8 mouse cellular contexts compared by ENCODE assay signal in genomic region chr10:117711408-117711807, GRCm38 (mm10). TPM values are rescaled to one million over a fixed set of nuclear protein-coding genes. Genes with fewer than 3 reads are reported as not detected.
DNase-seq lines count a peak whose midpoint lies in the region; ATAC-seq and TF ChIP-seq lines count a peak whose summit lies in the region.

No protein-coding gene starts in this region.

- 55% methylated on average over 5 of the region's 5 CpGs for WGBS in cerebellum, adult 2 months
- WGBS in hindbrain, embryonic 13.5 days: 74% methylated on average over 5 of the region's 5 CpGs
- 70% methylated on average over 5 of the region's 5 CpGs for WGBS in liver, embryonic 12.5 days (ENCODE audit: insufficient replicate concordance)

- H3K27me3 ChIP-seq in cerebellum, adult 2 months (ENCODE audit: control insufficient read depth, insufficient read depth, low read length): no peaks in the 10 kb centered on the region
- H3K27me3 ChIP-seq in G1E (ENCODE audit: insufficient read depth, low read length): no peaks in the 10 kb centered on the region
- no peaks in the 10 kb centered on the region for H3K27me3 ChIP-seq in hindbrain, embryonic 13.5 days
- H3K27me3 ChIP-seq in liver, embryonic 12.5 days (replicated peaks): no peaks in the 10 kb centered on the region

- H3K36me3 ChIP-seq in G1E (replicated peaks): peaks cover 20% of the 10 kb centered on the region
- H3K36me3 ChIP-seq in hindbrain, embryonic 13.5 days: peaks cover 12% of the 10 kb centered on the region
- peaks cover 23% of the 10 kb centered on the region for H3K36me3 ChIP-seq in liver, embryonic 12.5 days

- peaks cover 6% of the 10 kb centered on the region for H3K4me1 ChIP-seq in cerebellum, adult 2 months (ENCODE audit: control insufficient read depth, insufficient read depth, low read length)
- H3K4me1 ChIP-seq in G1E (ENCODE audit: insufficient read depth, low read depth, low read length): peaks cover 39% of the 10 kb centered on the region
- peaks cover 32% of the 10 kb centered on the region for H3K4me1 ChIP-seq in hindbrain, embryonic 13.5 days (replicated peaks)
- H3K4me1 ChIP-seq in liver, embryonic 12.5 days: peaks cover 51% of the 10 kb centered on the region

- no peak for ATAC-seq in cerebellum, adult (ENCODE audit: insufficient number of reproducible peaks, low FRiP score, low TSS enrichment)
- ATAC-seq in G1E (ENCODE audit: extremely low read depth, insufficient number of reproducible peaks, low FRiP score, poor library complexity, severe bottlenecking): no peak
- ATAC-seq in hindbrain, embryonic 13.5 days (ENCODE audit: low FRiP score): no peak; the same call in 1 of the 2 replicates
- no peak for ATAC-seq in liver, embryonic 12.5 days
- no peak for ATAC-seq in monocyte, adult 5-6 weeks (replicated peaks; ENCODE audit: insufficient number of reproducible peaks, low FRiP score, low TSS enrichment, poor library complexity, severe bottlenecking)

- peak overlapping the region; percentile 65 for H3K4me2 ChIP-seq in hindbrain, embryonic 13.5 days
- peak overlapping the region; percentile 75 for H3K4me2 ChIP-seq in liver, embryonic 12.5 days

- TF ChIP-seq CTCF in cerebellum, adult 2 months (IDR thresholded peaks at IDR 0.05; ENCODE audit: borderline replicate concordance, insufficient read depth, low read depth, low read length): no peak
- TF ChIP-seq CTCF in G1E (IDR thresholded peaks at IDR 0.05; ENCODE audit: low read depth, low read length): no peak

- H3K9me3 ChIP-seq in G1E (replicated peaks): no peaks in the 10 kb centered on the region
- H3K9me3 ChIP-seq in hindbrain, embryonic 13.5 days: no peaks in the 10 kb centered on the region
- no peaks in the 10 kb centered on the region for H3K9me3 ChIP-seq in liver, embryonic 12.5 days (replicated peaks)

- no peak overlapping the region for H3K4me3 ChIP-seq in cerebellum, adult 2 months (replicated peaks; ENCODE audit: insufficient read depth, low read depth, low read length)
- peak overlapping the region; percentile 88; the same call in 1 of the 2 replicates for H3K4me3 ChIP-seq in G1E (ENCODE audit: low read depth, low read length)
- H3K4me3 ChIP-seq in hindbrain, embryonic 13.5 days: peak overlapping the region; percentile 89
- peak overlapping the region; percentile 93 for H3K4me3 ChIP-seq in liver, embryonic 12.5 days

- H3K27ac ChIP-seq in cerebellum, adult 2 months (ENCODE audit: insufficient read depth, low read length): no peak overlapping the region
- H3K27ac ChIP-seq in hindbrain, embryonic 13.5 days: no peak overlapping the region; the same call in 1 of the 2 replicates
- H3K27ac ChIP-seq in liver, embryonic 12.5 days: peak overlapping the region; percentile 83; the same call in 1 of the 2 replicates

- DNase-seq in cerebellum, adult 2 months: peak; percentile 19 to 22
- no peak for DNase-seq in G1E (ENCODE audit: low spot score)
- DNase-seq in right cerebral cortex, postnatal 25 days: no peak
- DNase-seq in natural killer cell, adult 2 months (ENCODE audit: low spot score in 2 of 2): no peak

- H3K9ac ChIP-seq in hindbrain, embryonic 13.5 days: peak overlapping the region; percentile 99
- peak overlapping the region; percentile 74 for H3K9ac ChIP-seq in liver, embryonic 12.5 days

- TF ChIP-seq POLR2A in cerebellum, adult 2 months (IDR thresholded peaks at IDR 0.05; ENCODE audit: borderline replicate concordance, insufficient read depth, low read length): no peak

RNA-seq across cellular contexts. Expression of gene Mdm2, which starts 0.8 kb away (rescaled TPM):
- polyA plus RNA-seq in cerebellum, adult 2 months (2012; rRNA removed): 60.7 and 67.6 TPM in 2 replicates
- total RNA-seq in G1E (2014; fragmentation: Nextera tagmentation) (153 and 177 TPM in 2 replicates), G1E (2017) (82.9 and 97.1 TPM in 2 replicates)
- 37.8 and 41.3 TPM in 2 replicates for polyA plus RNA-seq in G1E (2012)
- 53.6 and 56.5 TPM in 2 replicates for polyA plus RNA-seq in hindbrain, embryonic 13.5 days (2015; fragmentation: Nextera tagmentation; extraction: Ambion mirVana)
- polyA plus RNA-seq in liver, embryonic 12.5 days (2016; fragmentation: Nextera tagmentation; extraction: Ambion mirVana): 35.6 and 36.9 TPM in 2 replicates
- total RNA-seq in monocyte, adult 5-6 weeks (2017): 159 to 175 TPM (median 170 TPM) in 3 replicates

RNA-seq across cellular contexts. Expression of gene Slc35e3, which starts 34.8 kb away (rescaled TPM):
- 27.7 and 27.8 TPM in 2 replicates for polyA plus RNA-seq in cerebellum, adult 2 months (2012; rRNA removed)
- 7.9 and 10.9 TPM in 2 replicates for total RNA-seq in G1E (2014; fragmentation: Nextera tagmentation)
- total RNA-seq in G1E (2017): 3.5 and 3.9 TPM in 2 replicates
- 1.5 and 2.2 TPM in 2 replicates for polyA plus RNA-seq in G1E (2012)
- polyA plus RNA-seq in hindbrain, embryonic 13.5 days (2015; fragmentation: Nextera tagmentation; extraction: Ambion mirVana): 31.1 and 33.2 TPM in 2 replicates
- polyA plus RNA-seq in liver, embryonic 12.5 days (2016; fragmentation: Nextera tagmentation; extraction: Ambion mirVana): 5.2 and 5.3 TPM in 2 replicates
- total RNA-seq in monocyte, adult 5-6 weeks (2017): 18.0 to 20.6 TPM (median 20.0 TPM) in 3 replicates

Comparison
In these comparisons a context has a peak if more than half of its experiments do, and no peak if none do; other contexts are left out.
1. DNase-seq: peak in cerebellum, adult 2 months (2 of 2); none in G1E (single experiment), right cerebral cortex, postnatal 25 days (single experiment) and natural killer cell, adult 2 months (0 of 2).